Mouse (Mus musculus): ENCODE results near the gene Rps25.
A peak's percentile ranks its signal among the peaks of the same experiment; 100 is the strongest.

GRCm38 (mm10) chr9:44389273-44389672, 17.7 kb upstream of the Rps25 start:
- peak; percentile 73 for TF ChIP-seq CTCF (IDR thresholded peaks at IDR 0.05; ENCODE audit: extremely low read depth, insufficient read depth, low read length)
- no peak for TF ChIP-seq POLR2A (IDR thresholded peaks at IDR 0.05; ENCODE audit: extremely low read depth, insufficient read depth, low read length)
